Mouse (Mus musculus): Measurements from ENCODE around the gene Tgm1.

Gene Tgm1

GRCm38 (mm10) chr14:55713729-55714122 is at the start of gene Tgm1:
Tgm1 (minus strand) TSS chr14:55713926.
- no peak for DNase-seq (ENCODE audit: inconsistent age in 2 of 2, low spot score in 1 of 2)

- no peak for DNase-seq (ENCODE audit: inconsistent age in 2 of 2, low spot score in 1 of 2)
Observed at GRCm38 (mm10) chr14:55763166-55763565, 49.4 kb upstream of the Tgm1 start.

GRCm38 (mm10) chr14:55762001-55762821 is 48.5 kb upstream of the Tgm1 start:
- peak; percentile 39 to 80 for DNase-seq (ENCODE audit: inconsistent age in 2 of 2, low spot score in 1 of 2)

- DNase-seq (ENCODE audit: inconsistent age in 2 of 2, low spot score in 1 of 2), result no peak
Observed at GRCm38 (mm10) chr14:55761163-55761562, 47.4 kb upstream of the Tgm1 start, which contains the start of gene Ltb4r2. Ltb4r2 (plus strand) TSS chr14:55761428.

GRCm38 (mm10) chr14:55760156-55760555 is 46.4 kb upstream of the Tgm1 start:
- peak; percentile 81 to 95 for DNase-seq (ENCODE audit: inconsistent age in 2 of 2, low spot score in 1 of 2)

- DNase-seq (ENCODE audit: inconsistent age in 2 of 2, low spot score in 1 of 2), result peak in 1 of 2 experiments; percentile 80
Observed at GRCm38 (mm10) chr14:55758363-55758784, 44.6 kb upstream of the Tgm1 start, which contains the start of gene Cideb. Cideb (minus strand) TSS chr14:55758458.

GRCm38 (mm10) chr14:55757566-55757965 is 43.8 kb upstream of the Tgm1 start:
- no peak for DNase-seq (ENCODE audit: inconsistent age in 2 of 2, low spot score in 1 of 2)

- no peak for DNase-seq (ENCODE audit: inconsistent age in 2 of 2, low spot score in 1 of 2)
Observed at GRCm38 (mm10) chr14:55747051-55747847, 33.5 kb upstream of the Tgm1 start.

GRCm38 (mm10) chr14:55745861-55746237 is 32.1 kb upstream of the Tgm1 start:
- no peak for DNase-seq (ENCODE audit: inconsistent age in 2 of 2, low spot score in 1 of 2)

GRCm38 (mm10) chr14:55745180-55745860 is 31.6 kb upstream of the Tgm1 start, which contains the start of the genes Dhrs1 and Nop9:
Dhrs1 (minus strand) TSS chr14:55745690.
Nop9 (plus strand) TSS chr14:55745693.
- DNase-seq (ENCODE audit: inconsistent age in 2 of 2, low spot score in 1 of 2), result peak; percentile 90 to 97

- DNase-seq (ENCODE audit: inconsistent age in 2 of 2, low spot score in 1 of 2), result peak; percentile 86 to 96
Observed at GRCm38 (mm10) chr14:55743711-55744110, 30.0 kb upstream of the Tgm1 start.

- DNase-seq (ENCODE audit: inconsistent age in 2 of 2, low spot score in 1 of 2), result no peak
Observed at GRCm38 (mm10) chr14:55737086-55737687, 23.5 kb upstream of the Tgm1 start.

- no peak for DNase-seq (ENCODE audit: inconsistent age in 2 of 2, low spot score in 1 of 2)
Observed at GRCm38 (mm10) chr14:55735758-55736157, 22.0 kb upstream of the Tgm1 start.

- no peak for DNase-seq (ENCODE audit: inconsistent age in 2 of 2, low spot score in 1 of 2)
Observed at GRCm38 (mm10) chr14:55735334-55735733, 21.6 kb upstream of the Tgm1 start.

- no peak for DNase-seq (ENCODE audit: inconsistent age in 2 of 2, low spot score in 1 of 2)
Observed at GRCm38 (mm10) chr14:55734869-55735268, 21.1 kb upstream of the Tgm1 start.

- DNase-seq (ENCODE audit: inconsistent age in 2 of 2, low spot score in 1 of 2), result no peak
Observed at GRCm38 (mm10) chr14:55733889-55734288, 20.2 kb upstream of the Tgm1 start.

- no peak for DNase-seq (ENCODE audit: inconsistent age in 2 of 2, low spot score in 1 of 2)
Observed at GRCm38 (mm10) chr14:55730531-55731032, 16.9 kb upstream of the Tgm1 start.

GRCm38 (mm10) chr14:55730116-55730515 is 16.4 kb upstream of the Tgm1 start:
- no peak for DNase-seq (ENCODE audit: inconsistent age in 2 of 2, low spot score in 1 of 2)

- no peak for DNase-seq (ENCODE audit: inconsistent age in 2 of 2, low spot score in 1 of 2)
Observed at GRCm38 (mm10) chr14:55727889-55728685, 14.4 kb upstream of the Tgm1 start.

GRCm38 (mm10) chr14:55726261-55726660 is 12.5 kb upstream of the Tgm1 start:
- no peak for DNase-seq (ENCODE audit: inconsistent age in 2 of 2, low spot score in 1 of 2)

All from adrenal gland, adult (tissue).